Mouse (Mus musculus): Measurements from ENCODE around the gene Fam53b. TPM values are rescaled to one million over a fixed set of nuclear protein-coding genes. Genes with fewer than 3 reads are reported as not detected.
A peak's percentile ranks its signal among the peaks of the same experiment; 100 is the strongest.
"Not testable (repeated sequence)": the region's sequence is repeated elsewhere in the genome, so short reads cannot be mapped to it uniquely, and the experiment has no call there.

The Fam53b gene
- polyA plus RNA-seq, 1 experiment from 2014 or later: 33.8 TPM

DNA sequence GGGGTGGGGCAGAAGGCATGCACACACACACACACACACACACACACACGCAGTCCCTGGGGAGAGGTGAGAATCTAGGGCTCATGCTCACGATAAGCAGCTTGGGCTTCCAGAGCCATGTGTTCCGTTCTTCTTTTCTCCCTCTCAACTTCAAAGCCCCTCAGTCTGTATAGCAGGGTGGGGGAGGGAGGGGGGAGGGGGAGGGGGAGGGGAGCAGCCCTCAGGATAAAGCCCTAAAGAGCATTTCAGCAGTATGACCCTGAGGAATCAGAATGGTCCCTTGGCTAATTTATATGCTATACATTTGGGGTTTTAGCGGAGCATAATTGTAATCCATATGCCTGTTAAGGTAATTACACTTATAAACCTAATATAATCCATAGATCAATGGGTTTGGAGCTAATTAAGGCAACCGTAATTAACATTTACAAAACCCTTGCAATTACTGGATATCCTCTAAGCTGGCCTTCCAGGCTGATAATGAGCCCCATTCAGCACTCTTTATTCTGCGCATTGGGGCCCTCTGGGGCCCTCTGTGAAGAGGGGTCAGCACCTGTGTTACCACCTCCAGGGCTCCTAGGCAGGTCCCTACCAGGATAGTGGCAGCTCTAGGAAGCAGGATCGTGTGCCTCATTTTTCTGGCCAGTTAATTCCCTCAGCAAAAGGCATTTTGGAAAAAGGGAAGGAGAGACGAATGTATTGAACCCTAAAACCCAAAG is 147.9 kb downstream of the Fam53b start:
- Histone ChIP-seq H3K4me3 (no peak overlapping the region), H3K4me2 (no peak overlapping the region), H3K4me1 (peaks cover 44% of the 10 kb centered on the region), H3K27ac (no peak overlapping the region), H3K27me3 (no peaks in the 10 kb centered on the region), H3K36me3 (no peaks in the 10 kb centered on the region), H3K9me3 (no peaks in the 10 kb centered on the region), H3K9ac (no peak overlapping the region)
- 55% methylated on average over 8 of the region's 8 CpGs for WGBS
- no peak for ATAC-seq (ENCODE audit: borderline replicate concordance, extremely low read depth, low FRiP score, low TSS enrichment)

- no peak overlapping the region for H3K4me2 ChIP-seq
- H3K4me1 ChIP-seq: peaks cover 43% of the 10 kb centered on the region
- no peak overlapping the region for H3K4me3 ChIP-seq
- WGBS: 76% methylated on average over 6 of the region's 6 CpGs
- H3K9me3 ChIP-seq: no peaks in the 10 kb centered on the region
- H3K27me3 ChIP-seq: no peaks in the 10 kb centered on the region
- H3K9ac ChIP-seq: no peak overlapping the region
- H3K27ac ChIP-seq: no peak overlapping the region
- H3K36me3 ChIP-seq: no peaks in the 10 kb centered on the region
- no peak for ATAC-seq (ENCODE audit: borderline replicate concordance, extremely low read depth, low FRiP score, low TSS enrichment)
These were observed 148.9 kb downstream of the Fam53b start for GRCm38 (mm10) chr7:132664815-132665214.

GRCm38 (mm10) chr7:132662831-132663230 is 150.9 kb downstream of the Fam53b start:
- whole genome bisulfite sequencing: 46% methylated on average over 6 of the region's 6 CpGs
- H3K27me3 ChIP-seq, H3K9me3 ChIP-seq, H3K9ac ChIP-seq, H3K4me2 ChIP-seq, H3K4me3 ChIP-seq, H3K36me3 ChIP-seq: not testable (repeated sequence)
- peak; percentile 27; the same call in 1 of the 2 replicates for ATAC-seq (ENCODE audit: borderline replicate concordance, extremely low read depth, low FRiP score, low TSS enrichment)
- H3K27ac ChIP-seq: peak overlapping the region; percentile 89
- H3K4me1 ChIP-seq: peaks cover 55% of the 10 kb centered on the region

Other genes with a start within 250 kb of the Fam53b start
- gene Oat, start 237.5 kb downstream of the Fam53b start, polyA plus RNA-seq (2015; fragmentation: Nextera tagmentation; extraction: Ambion mirVana): 294 and 300 TPM in 2 replicates
- gene Nkx1-2, start 214.2 kb downstream of the Fam53b start, polyA plus RNA-seq (2015; fragmentation: Nextera tagmentation; extraction: Ambion mirVana): not detected in 2 replicates
- gene Lhpp, start 203.2 kb downstream of the Fam53b start, polyA plus RNA-seq (2015; fragmentation: Nextera tagmentation; extraction: Ambion mirVana): 19.1 and 20.8 TPM in 2 replicates
- gene Eef1akmt2, start 38.8 kb upstream of the Fam53b start, polyA plus RNA-seq (2015; fragmentation: Nextera tagmentation; extraction: Ambion mirVana): 59.6 and 61.7 TPM in 2 replicates
- gene Abraxas2, start 45.3 kb upstream of the Fam53b start, polyA plus RNA-seq (2015; fragmentation: Nextera tagmentation; extraction: Ambion mirVana): 34.0 and 34.2 TPM in 2 replicates
- 10.8 and 11.9 TPM in 2 replicates for gene Zranb1, start 117.3 kb upstream of the Fam53b start, polyA plus RNA-seq (2015; fragmentation: Nextera tagmentation; extraction: Ambion mirVana)

Measured in lung, embryonic 15.5 days (tissue).